Mouse (Mus musculus) liver, embryonic 15.5 days (tissue): ENCODE data around the gene Gltpd2. TPM values are rescaled to one million over a fixed set of nuclear protein-coding genes. Genes with fewer than 3 reads are reported as not detected.

Source experiments
- ATAC-seq: fragments of 200-750 bp; cut with Nextera tagmentation; 2 replicates; pipeline ENCODE4 v1.8.0; 2017; ENCODE audit warnings: moderate number of reproducible peaks, mild to moderate bottlenecking, moderate library complexity; ENCODE audit not compliant: insufficient read depth
- H3K27ac ChIP-seq: fragments of 300-500 bp; sonication (generic); replicated peaks from 2 replicates; pipeline ENCODE4 v1.5.1; 2015; ENCODE audit warnings: mild to moderate bottlenecking, inconsistent platforms
- H3K27me3 ChIP-seq: fragments of 300-500 bp; sonication (generic); 2 replicates; pipeline ENCODE4 v1.6.1; 2015; ENCODE audit warnings: mild to moderate bottlenecking, inconsistent platforms
- H3K36me3 ChIP-seq: fragments of 300-500 bp; sonication (generic); replicated peaks from 2 replicates; pipeline ENCODE4 v1.6.1; 2015; ENCODE audit warnings: moderate library complexity, mild to moderate bottlenecking, inconsistent platforms
- H3K4me1 ChIP-seq: fragments of 300-500 bp; sonication (generic); replicated peaks from 2 replicates; pipeline ENCODE4 v1.6.1; 2015; ENCODE audit warnings: inconsistent platforms
- H3K4me2 ChIP-seq: fragments of 300-500 bp; sonication (generic); 2 replicates; pipeline ENCODE4 v1.6.1; 2015; ENCODE audit warnings: moderate library complexity, mild to moderate bottlenecking, inconsistent platforms
- H3K4me3 ChIP-seq: fragments of 300-500 bp; sonication (generic); replicated peaks from 2 replicates; pipeline ENCODE4 v1.5.1; 2015; ENCODE audit warnings: mild to moderate bottlenecking, inconsistent platforms
- H3K9ac ChIP-seq: fragments of 300-500 bp; sonication (generic); 2 replicates; pipeline ENCODE4 v1.6.1; 2015; ENCODE audit warnings: moderate library complexity, mild to moderate bottlenecking, inconsistent platforms
- H3K9me3 ChIP-seq: fragments of 300-500 bp; sonication (generic); replicated peaks from 2 replicates; pipeline ENCODE4 v1.6.1; 2016; ENCODE audit warnings: inconsistent platforms
- WGBS: fragments of 180-500 bp; shearing (Covaris S2); methylation state at CpG from one replicate; pipeline ENCODE4 v1.1.7; 2015; ENCODE audit warnings: mixed read lengths; ENCODE audit not compliant: insufficient replicate concordance; 5-methylcytosine and 5-hydroxymethylcytosine counted together
- polyA plus RNA-seq: library from polyadenylated mRNA; unstranded; fragments of >200 nt; fragmentation: Nextera tagmentation; extraction: Ambion mirVana; gene quantifications from 2 replicates; pipeline ENCODE4 v1.2.1, GENCODE M21; 2015

The Gltpd2 gene
- polyA plus RNA-seq, 1 experiment from 2014 or later = 31.9 TPM

GRCm38 (mm10) chr11:70502018-70502417 lies 17.0 kb upstream of the Gltpd2 start:
- no peaks in the 10 kb centered on the region for H3K9me3 ChIP-seq
- no peak overlapping the region for H3K27ac ChIP-seq
- no peak for ATAC-seq
- 40% methylated on average over 3 of the region's 3 CpGs for WGBS
- no peak overlapping the region for H3K4me2 ChIP-seq
- H3K9ac ChIP-seq = no peak overlapping the region
- H3K36me3 ChIP-seq = no peaks in the 10 kb centered on the region
- H3K4me3 ChIP-seq = no peak overlapping the region
- H3K4me1 ChIP-seq = peaks cover 24% of the 10 kb centered on the region
- H3K27me3 ChIP-seq = 0 out of 2 replicates have a peak, but pooled peaks cover 4% of the 10 kb centered on the region

GRCm38 (mm10) chr11:70504970-70505369 lies 14.0 kb upstream of the Gltpd2 start, which contains the start of gene Tm4sf5:
Gene Tm4sf5, plus strand, starts transcription at chr11:70505244.
- 27% methylated on average over 9 of the region's 9 CpGs for WGBS
- no peak for ATAC-seq
- peaks cover 24% of the 10 kb centered on the region; the same call in 1 of the 2 replicates for H3K27me3 ChIP-seq
- H3K4me2 ChIP-seq = no peak within 1 kb of the TSS
- no peak within 1 kb of the TSS for H3K27ac ChIP-seq
- H3K9me3 ChIP-seq = no peaks in the 10 kb centered on the region
- no peaks in the 10 kb centered on the region for H3K36me3 ChIP-seq
- H3K9ac ChIP-seq = no peak within 1 kb of the TSS
- peaks cover 27% of the 10 kb centered on the region for H3K4me1 ChIP-seq
- no peak within 1 kb of the TSS for H3K4me3 ChIP-seq

GRCm38 (mm10) chr11:70506385-70506784 lies 12.6 kb upstream of the Gltpd2 start:
- 17% methylated on average over 4 of the region's 4 CpGs for WGBS
- Histone ChIP-seq H3K4me1 (peaks cover 29% of the 10 kb centered on the region), H3K36me3 (no peaks in the 10 kb centered on the region), H3K27ac (no peak overlapping the region), H3K9ac (no peak overlapping the region), H3K9me3 (no peaks in the 10 kb centered on the region), H3K4me3 (no peak overlapping the region), H3K27me3 (peaks cover 36% of the 10 kb centered on the region), H3K4me2 (no peak overlapping the region)
- no peak for ATAC-seq

- Histone ChIP-seq H3K4me2 (no peak overlapping the region), H3K36me3 (no peaks in the 10 kb centered on the region), H3K9me3 (no peaks in the 10 kb centered on the region), H3K27ac (no peak overlapping the region), H3K9ac (no peak overlapping the region), H3K27me3 (peaks cover 36% of the 10 kb centered on the region), H3K4me1 (peaks cover 25% of the 10 kb centered on the region), H3K4me3 (no peak overlapping the region)
- 56% methylated on average over 7 of the region's 7 CpGs for WGBS
- ATAC-seq = no peak
Measured at GRCm38 (mm10) chr11:70506962-70507515, 12.0 kb upstream of the Gltpd2 start.

GRCm38 (mm10) chr11:70509753-70510564 lies 9.0 kb upstream of the Gltpd2 start:
- no peak overlapping the region for H3K9ac ChIP-seq
- H3K4me2 ChIP-seq = no peak overlapping the region
- WGBS = 16% methylated on average over 19 of the region's 19 CpGs
- peaks cover 16% of the 10 kb centered on the region for H3K4me1 ChIP-seq
- no peak overlapping the region for H3K4me3 ChIP-seq
- peaks cover 36% of the 10 kb centered on the region for H3K27me3 ChIP-seq
- ATAC-seq = no peak
- no peaks in the 10 kb centered on the region for H3K36me3 ChIP-seq
- no peaks in the 10 kb centered on the region for H3K9me3 ChIP-seq
- no peak overlapping the region for H3K27ac ChIP-seq

GRCm38 (mm10) chr11:70511242-70511641 lies 7.8 kb upstream of the Gltpd2 start:
- Histone ChIP-seq H3K9me3 (no peaks in the 10 kb centered on the region), H3K27me3 (peaks cover 36% of the 10 kb centered on the region), H3K9ac (no peak overlapping the region), H3K27ac (no peak overlapping the region), H3K4me2 (no peak overlapping the region), H3K4me1 (0 out of 2 replicates have a peak, but pooled peaks cover 6% of the 10 kb centered on the region), H3K4me3 (no peak overlapping the region), H3K36me3 (no peaks in the 10 kb centered on the region)
- WGBS = 45% methylated on average over 2 of the region's 2 CpGs
- ATAC-seq = no peak

- H3K4me1 ChIP-seq = 0 out of 2 replicates have a peak, but pooled peaks cover 6% of the 10 kb centered on the region
- no peak overlapping the region for H3K9ac ChIP-seq
- no peak for ATAC-seq
- WGBS = 71% methylated on average over 7 of the region's 7 CpGs
- H3K27ac ChIP-seq = no peak overlapping the region
- H3K36me3 ChIP-seq = no peaks in the 10 kb centered on the region
- H3K4me3 ChIP-seq = no peak overlapping the region
- H3K9me3 ChIP-seq = no peaks in the 10 kb centered on the region
- no peak overlapping the region for H3K4me2 ChIP-seq
- peaks cover 36% of the 10 kb centered on the region for H3K27me3 ChIP-seq
Measured at GRCm38 (mm10) chr11:70511825-70512224, 7.2 kb upstream of the Gltpd2 start.

GRCm38 (mm10) chr11:70512709-70513342 lies 6.2 kb upstream of the Gltpd2 start:
- Histone ChIP-seq H3K36me3 (no peaks in the 10 kb centered on the region), H3K4me2 (no peak overlapping the region), H3K27me3 (peaks cover 28% of the 10 kb centered on the region), H3K9me3 (no peaks in the 10 kb centered on the region), H3K9ac (no peak overlapping the region), H3K4me1 (peaks cover 6% of the 10 kb centered on the region; the same call in 1 of the 2 replicates), H3K27ac (no peak overlapping the region), H3K4me3 (no peak overlapping the region)
- 52% methylated on average over 7 of the region's 7 CpGs for WGBS
- no peak for ATAC-seq

- Histone ChIP-seq H3K4me1 (peaks cover 12% of the 10 kb centered on the region), H3K36me3 (no peaks in the 10 kb centered on the region), H3K9me3 (no peaks in the 10 kb centered on the region), H3K27me3 (peaks cover 27% of the 10 kb centered on the region), H3K9ac (no peak overlapping the region), H3K4me3 (no peak overlapping the region), H3K27ac (no peak overlapping the region), H3K4me2 (no peak overlapping the region)
- WGBS = 65% methylated on average over 11 of the region's 11 CpGs
- ATAC-seq = no peak
Measured at GRCm38 (mm10) chr11:70513520-70513919, 5.5 kb upstream of the Gltpd2 start.

GRCm38 (mm10) chr11:70514288-70514687 lies 4.7 kb upstream of the Gltpd2 start, which contains the start of gene Vmo1:
Gene Vmo1, minus strand, starts transcription at chr11:70514616.
- H3K27ac ChIP-seq = no peak within 1 kb of the TSS
- no peak within 1 kb of the TSS for H3K9ac ChIP-seq
- H3K4me1 ChIP-seq = peaks cover 20% of the 10 kb centered on the region
- WGBS = 75% methylated on average over 7 of the region's 7 CpGs
- ATAC-seq = no peak
- no peak within 1 kb of the TSS for H3K4me2 ChIP-seq
- no peaks in the 10 kb centered on the region for H3K36me3 ChIP-seq
- no peak within 1 kb of the TSS for H3K4me3 ChIP-seq
- peaks cover 19% of the 10 kb centered on the region for H3K27me3 ChIP-seq
- no peaks in the 10 kb centered on the region for H3K9me3 ChIP-seq

- peaks cover 24% of the 10 kb centered on the region for H3K4me1 ChIP-seq
- no peaks in the 10 kb centered on the region for H3K9me3 ChIP-seq
- H3K4me3 ChIP-seq = no peak overlapping the region
- WGBS = 15% methylated on average over 2 of the region's 2 CpGs
- no peak for ATAC-seq
- H3K27me3 ChIP-seq = peaks cover 14% of the 10 kb centered on the region
- no peaks in the 10 kb centered on the region for H3K36me3 ChIP-seq
- H3K27ac ChIP-seq = no peak overlapping the region
- H3K4me2 ChIP-seq = no peak overlapping the region
- H3K9ac ChIP-seq = no peak overlapping the region
Measured at GRCm38 (mm10) chr11:70516352-70516751, 2.6 kb upstream of the Gltpd2 start.
